Mouse (Mus musculus): ENCODE results near the gene Olfr102.
A peak's percentile ranks its signal among the peaks of the same experiment; 100 is the strongest.

The Olfr102 gene

DNA sequence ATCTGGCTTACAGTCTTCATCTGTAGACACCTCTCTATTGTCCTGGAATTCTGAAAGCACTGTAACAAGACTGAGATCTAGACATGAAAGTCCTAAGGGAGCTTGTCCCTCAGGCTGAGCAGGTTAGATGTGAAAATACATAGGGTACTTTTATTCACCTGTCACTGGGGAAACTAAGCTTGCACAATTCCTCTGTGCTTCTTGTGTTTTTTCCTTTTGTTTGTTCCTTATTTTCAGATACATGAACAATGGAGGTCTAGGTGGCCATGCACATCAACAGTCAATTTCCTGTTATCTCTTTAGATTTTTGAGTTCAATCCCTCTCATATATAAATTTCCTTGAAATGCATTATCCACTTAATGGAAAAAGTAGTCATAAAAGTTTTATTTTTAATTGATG is at the start of gene Olfr102:
Olfr102 (minus strand) TSS at position 101 of the 400 bp plus-strand sequence.
- DNase-seq (ENCODE audit: low spot score): no peak

DNA sequence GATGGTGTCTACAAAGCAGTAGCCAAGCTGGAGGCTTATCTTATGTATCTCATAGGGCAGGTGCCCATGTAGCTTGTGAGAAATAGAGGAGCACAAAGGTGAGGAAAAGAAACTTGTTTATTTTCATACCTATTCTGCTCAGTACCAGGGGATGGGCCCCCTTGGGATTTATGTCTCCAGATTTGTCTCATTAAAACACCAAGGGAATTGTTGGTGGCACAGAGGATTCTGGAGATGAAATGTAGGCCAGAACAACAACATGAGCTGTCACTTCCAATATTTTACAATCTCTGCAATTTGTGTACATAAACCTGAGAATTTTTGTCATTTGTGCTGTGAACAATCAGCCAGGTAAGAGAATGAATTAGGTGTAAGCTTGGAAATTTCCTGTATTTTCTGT is 42.4 kb upstream of the Olfr102 start, which contains the start of gene Olfr104-ps:
Olfr104-ps (plus strand) TSS at position 301 of the 400 bp plus-strand sequence.
- no peak for DNase-seq (ENCODE audit: low spot score)

DNA sequence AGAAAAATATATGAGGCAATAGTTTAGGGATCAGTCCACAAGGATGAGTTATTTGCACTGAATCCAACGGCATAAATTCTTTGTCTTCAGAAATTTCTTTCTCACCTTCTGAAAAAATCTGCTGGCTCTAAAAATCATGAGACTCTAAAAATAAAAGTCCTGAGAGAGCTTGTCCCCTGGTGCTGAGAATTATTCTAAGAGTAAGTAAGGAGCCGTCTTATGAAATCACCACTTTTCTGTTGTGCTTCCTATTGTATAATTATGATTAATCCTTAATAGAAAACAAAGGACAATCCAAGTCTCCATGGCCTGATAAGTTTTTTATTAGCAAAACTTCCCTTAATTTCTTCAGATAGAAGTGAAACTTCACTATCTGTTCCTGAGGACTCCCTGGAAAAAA is 22.7 kb upstream of the Olfr102 start, which contains the start of gene Olfr103:
Olfr103 (minus strand) TSS at position 101 of the 400 bp plus-strand sequence.
- DNase-seq (ENCODE audit: low spot score): no peak

DNA sequence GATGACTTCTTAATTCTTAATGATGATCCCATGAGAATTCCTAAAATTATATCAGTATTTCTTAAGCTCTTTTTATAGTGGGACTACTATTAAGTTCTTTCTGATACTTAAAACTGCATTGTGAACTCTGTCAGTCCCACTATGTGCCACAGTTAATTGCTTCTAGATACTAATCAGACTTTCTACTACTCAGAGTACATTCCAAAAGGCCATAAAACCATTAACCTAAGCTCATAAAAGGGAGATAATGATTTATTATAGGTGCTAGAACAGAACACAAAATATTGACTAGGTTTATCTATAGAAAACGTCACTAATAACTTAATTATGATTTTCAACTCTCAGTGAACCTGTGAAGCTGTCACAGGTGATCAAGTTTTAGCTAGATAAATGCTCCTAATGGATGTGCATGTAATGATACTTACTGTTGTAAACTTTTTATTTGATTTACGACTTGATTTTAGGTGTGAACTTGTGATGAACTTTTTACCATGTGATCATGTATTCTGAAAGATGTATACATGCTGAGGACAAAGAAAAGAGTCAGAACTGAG is 6.6 kb downstream of the Olfr102 start:
- DNase-seq (ENCODE audit: low spot score): no peak

DNA sequence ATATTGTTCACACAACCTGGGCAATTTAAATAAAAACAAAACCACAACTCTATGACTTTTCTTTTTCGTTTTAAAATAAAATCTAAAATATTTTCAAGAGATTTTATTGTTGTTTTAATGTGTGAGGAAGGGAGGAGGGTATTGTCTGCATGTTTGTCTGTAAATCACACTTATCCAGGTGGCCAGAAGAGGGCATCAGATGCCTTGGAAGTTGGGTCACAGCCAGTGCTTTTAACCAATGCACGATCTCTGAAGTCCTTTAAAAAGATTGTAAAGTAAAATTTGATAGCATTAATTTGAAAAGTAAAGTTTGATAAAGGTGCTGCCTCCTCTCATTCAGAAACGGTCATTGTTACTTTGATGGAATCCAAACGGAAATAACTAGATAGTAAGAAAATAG is 8.4 kb downstream of the Olfr102 start:
- no peak for DNase-seq (ENCODE audit: low spot score)

DNA sequence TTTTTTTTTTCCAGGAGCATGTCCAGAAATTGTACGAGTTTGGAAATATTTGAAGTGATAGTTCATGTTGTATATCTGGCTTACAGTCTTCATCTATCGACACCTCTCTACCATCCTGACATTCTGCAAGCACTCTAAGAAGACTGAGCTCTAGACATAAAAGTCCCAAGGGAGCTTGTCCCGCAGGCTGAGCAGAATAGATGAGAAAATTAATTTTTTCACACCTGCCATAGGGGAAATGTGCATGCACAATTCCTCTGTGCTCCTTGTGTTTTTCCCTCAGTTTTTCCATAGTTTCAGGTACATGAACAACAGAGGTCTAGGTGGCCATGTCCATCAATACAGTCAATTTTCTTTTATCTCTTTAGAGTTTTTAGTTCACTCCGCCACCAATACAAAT is 12.6 kb downstream of the Olfr102 start, which contains the start of gene Olfr101:
Olfr101 (minus strand) TSS at position 101 of the 400 bp plus-strand sequence.
- no peak for DNase-seq (ENCODE audit: low spot score)

DNA sequence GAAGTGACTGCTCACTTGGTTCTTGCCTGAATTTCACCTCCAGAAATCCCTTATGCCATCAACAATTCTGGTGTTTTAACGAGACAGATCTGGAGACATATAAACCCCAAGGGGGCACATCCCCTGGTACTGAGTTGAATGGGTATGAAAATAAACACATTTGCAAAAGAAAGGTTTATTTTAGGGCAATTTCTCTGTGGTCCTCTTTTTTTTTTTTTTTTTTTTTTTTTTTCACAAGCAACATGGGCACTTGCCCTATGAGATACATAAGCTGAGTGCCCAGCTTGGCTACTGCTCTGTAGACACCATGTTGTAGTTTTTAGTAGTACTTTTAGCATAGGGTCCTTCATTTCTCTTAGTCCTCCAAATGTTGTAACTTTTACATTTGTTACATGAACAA is 33.5 kb downstream of the Olfr102 start, which contains the start of gene Olfr99:
Olfr99 (minus strand) TSS at position 101 of the 400 bp plus-strand sequence.
- no peak for DNase-seq (ENCODE audit: low spot score)

DNA sequence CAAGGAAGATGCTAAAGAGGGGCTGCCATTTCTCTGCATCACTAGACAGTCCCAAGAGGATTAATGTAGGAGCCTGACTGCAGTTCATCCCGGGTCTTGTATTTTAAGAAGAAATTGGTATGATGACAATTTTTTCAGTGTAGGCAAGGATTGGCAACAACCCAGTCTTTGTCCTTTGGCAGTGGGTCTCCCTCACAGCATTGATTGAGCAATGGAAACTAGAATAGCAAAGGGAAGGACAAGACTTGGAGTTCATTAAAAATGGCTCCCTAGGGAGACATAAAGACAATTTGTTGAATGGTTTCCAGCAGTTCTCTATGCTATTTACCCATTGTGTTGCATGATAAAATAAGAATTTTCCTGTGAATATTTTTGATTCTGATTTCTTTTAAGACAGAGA is 36.5 kb downstream of the Olfr102 start:
- DNase-seq (ENCODE audit: low spot score): no peak

DNA sequence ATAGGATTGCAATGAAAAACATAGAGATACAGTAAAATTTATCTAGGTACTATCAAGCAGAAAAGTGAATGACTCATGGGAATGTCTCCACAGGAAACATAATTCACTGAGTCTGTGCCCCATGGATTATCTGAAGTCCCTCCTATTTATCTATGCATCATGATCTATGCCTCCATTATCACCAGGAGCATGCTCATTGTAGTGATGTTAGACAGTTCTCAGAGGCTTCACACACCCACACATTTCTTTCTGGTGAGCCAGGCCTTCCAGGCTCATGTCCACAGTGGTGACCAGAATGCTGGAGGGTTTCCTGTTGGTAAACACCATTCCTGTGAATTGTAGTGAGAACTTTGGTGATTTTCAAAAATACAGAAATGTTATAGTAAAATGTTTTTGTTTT is 40.3 kb downstream of the Olfr102 start:
- no peak for DNase-seq (ENCODE audit: low spot score)

DNA sequence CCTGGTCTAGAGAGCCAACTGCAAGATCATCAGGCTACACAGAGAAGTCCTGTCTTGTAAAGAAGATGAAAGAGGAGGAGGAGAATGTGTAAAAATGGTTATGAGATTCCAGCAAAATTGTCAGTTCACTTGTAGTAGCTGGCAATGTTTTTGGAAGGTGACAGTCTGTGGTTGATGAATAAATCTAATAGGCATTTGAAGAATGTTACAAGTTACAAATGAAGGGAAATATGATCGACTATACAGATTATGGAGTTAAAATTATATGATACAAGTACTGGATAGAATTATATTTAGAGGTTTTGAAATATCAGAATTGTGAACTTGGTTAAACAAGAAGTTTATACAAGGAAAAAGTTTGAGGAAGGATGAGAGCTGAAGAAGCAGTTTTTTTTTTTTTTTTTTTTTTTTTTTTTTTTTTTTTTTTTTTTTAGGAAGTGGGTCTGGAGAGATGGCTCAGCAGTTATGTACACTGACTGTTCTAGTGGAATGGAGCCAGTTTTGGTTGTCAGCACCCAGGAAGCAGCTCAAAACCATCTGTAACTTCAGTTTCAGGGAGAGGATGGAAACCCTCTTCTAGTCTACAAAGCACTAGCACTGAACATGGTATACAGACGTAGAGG is 41.1 kb downstream of the Olfr102 start:
- no peak for DNase-seq (ENCODE audit: low spot score)

DNA sequence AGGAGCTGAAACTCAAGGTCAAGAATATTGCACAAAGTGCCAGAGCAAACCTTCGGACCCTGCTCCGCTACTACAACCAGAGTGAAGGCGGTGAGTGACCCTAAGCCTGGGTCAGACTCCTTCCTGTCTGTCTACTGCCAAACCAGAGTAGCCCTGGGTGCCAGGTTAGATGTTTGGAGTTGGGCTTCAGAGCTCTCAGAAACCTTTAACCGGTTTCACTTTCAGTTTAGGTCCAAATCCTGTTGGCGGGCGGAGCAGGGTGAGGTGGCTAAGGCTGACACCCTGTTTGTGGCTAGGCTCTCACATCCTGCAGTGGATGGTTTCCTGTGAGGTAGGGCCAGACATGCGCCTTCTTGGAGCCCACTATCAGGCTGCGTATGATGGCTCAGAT is 46.2 kb downstream of the Olfr102 start:
- DNase-seq (ENCODE audit: low spot score): peak; percentile 7

DNA sequence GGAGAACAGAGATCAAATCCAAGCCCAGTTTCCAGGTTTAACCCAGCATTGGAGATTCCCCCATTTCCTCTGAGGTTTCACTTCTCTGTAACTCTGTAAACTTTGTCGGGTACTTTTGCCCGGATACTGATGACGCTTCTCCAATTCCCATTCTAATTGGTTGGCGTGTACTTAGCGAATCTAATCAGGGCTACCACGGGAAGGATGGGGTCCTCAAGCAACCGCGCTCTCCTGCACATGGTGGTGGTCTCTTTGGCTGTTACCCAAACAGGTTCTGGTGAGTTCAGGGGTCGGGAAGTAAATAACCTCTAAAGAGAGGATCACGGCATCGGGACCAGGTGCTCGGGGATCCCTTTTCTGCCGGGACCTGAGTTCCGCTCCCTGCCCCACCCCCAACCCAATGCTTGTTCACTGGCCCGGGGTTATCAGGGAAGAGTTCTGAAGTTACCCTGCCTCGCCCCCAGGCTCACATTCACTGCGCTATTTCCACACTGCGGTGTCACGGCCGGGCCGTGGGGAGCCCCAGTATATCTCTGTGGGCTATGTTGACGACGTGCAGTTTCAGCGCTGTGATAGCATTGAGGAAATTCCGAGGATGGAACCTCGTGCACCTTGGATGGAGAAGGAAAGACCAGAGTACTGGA is 46.7 kb downstream of the Olfr102 start, which contains the start of gene H2-M3:
H2-M3 (plus strand) TSS at position 163 of the 644 bp plus-strand sequence.
- DNase-seq (ENCODE audit: low spot score): peak; percentile 79

DNA sequence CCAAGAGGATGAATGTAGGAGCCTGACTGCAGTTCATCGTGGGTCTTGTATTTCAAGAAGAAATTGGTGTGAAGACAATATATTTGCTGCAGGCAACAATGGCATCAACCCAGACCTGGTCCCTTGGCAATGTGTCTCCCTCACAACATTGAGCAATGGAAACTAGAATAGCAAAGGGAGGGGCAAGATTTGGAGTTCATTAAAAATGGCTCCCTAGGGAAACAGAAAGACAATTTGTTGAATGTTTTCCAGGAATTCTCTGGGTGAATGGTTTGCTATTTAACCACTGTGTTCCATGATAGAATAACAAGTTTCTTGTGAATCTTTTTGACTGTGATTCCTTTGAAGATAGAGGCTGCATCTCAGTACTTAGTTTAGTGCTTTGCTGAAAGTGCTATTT is 53.2 kb downstream of the Olfr102 start, which contains the start of gene Olfr98:
Olfr98 (minus strand) TSS at position 124 of the 400 bp plus-strand sequence.
- no peak for DNase-seq (ENCODE audit: low spot score)

Data from testis, postnatal 14 days (tissue).